Mouse (Mus musculus) adrenal gland (tissue): Measurements from ENCODE around the gene Col4a6.

Experiments
- intact Hi-C: fragments of 180-260 bp; cut with DNase I; formaldehyde crosslinking; loops from one replicate; pipeline ENCODE4 v1.15.1; 2025

The Col4a6 gene

DNA sequence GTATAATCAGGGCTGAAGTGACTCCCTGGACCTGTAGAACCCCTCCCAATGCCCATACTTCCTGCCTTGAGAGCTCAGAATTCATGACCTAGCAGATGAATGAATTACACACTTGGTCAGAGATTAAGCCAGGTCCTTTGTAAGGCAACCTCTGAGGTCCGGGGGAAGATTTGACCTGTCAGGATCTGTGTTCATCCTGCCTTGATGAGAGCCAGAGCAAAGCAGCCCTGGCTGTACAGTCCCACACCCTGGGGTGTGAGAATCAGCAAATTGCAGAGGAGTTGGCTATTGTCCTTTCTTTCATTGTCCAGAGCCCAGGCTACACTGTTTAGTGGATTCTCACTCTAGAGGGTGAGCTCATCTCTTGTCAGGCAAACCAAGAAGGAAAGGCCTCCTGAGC, 207.9 kb downstream of the Col4a6 start:
- intact Hi-C loops = no loop called here

DNA sequence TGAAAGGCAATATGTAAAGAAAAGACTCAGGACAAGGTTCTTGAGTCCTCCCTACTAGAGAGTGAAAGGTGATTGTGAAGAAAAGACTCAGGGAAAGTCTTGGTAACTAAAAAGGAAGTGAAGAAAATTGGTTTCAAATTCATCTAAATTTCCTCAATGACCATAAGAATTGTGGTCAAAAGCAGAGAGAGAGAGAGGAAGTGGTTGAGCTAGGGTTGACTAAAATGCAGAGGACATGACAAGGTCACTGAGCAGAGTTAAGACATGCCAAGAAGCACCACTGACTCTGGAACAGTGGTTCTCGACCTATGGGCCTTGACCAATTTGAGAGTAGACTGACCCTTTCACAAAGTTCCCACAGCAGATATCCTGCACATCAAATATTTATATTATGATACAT, 224.2 kb downstream of the Col4a6 start:
- intact Hi-C loops = no loop called here

DNA sequence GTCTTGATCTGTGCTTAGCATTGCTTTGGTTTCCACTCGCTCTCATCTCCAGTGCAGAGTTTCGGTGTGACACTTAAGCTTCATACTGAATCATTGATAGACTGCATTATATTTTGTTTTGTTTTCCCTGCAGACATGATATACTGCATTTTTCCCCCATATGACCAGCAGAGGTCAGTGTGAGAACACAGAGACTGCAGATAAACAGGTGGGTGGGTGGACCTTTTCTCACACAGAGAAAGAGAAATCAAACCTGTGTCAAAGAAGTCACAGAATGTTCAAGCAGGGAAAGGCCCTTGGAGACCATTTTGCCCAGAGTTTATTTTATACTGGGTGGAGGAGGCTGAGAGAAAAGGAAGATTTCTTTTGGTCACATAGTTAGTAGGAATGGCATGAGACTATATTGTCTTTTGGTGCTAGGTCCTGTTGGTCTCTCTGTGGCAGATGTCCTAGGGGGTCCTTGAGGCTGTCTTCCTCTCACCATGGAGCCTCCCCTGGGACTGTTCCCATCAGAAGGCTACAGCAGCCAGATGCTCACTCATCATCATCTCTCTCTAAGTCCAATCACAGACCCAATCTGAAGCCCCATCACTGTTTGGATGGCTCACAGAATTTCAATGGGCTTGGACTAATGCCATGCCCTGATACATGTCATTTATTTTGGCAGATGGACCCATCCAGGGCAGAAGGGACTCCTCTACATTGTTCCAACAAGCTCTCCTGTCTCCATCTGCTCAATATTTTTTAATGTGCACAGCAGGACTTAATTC, 237.1 kb downstream of the Col4a6 start:
- intact Hi-C loops = no loop called here

DNA sequence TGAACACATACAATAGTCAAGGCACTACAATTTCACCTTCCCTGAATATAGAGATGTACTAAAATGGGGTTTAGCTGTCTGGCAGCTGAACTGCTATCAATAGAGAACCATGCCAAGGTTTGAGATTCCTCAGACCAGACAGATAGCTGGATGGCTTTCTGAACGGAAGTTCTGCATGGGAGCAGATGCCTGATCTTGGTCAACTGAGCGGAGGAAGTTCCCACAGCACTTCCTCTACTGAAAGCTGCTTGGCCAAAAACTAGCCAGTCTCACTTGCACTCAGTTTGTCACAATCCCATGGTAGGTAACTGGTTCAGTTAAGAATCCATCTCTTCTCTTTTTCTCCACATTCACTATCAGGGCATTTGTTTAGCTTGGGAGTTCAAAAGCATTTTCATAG, 245.7 kb downstream of the Col4a6 start:
- intact Hi-C loops = no loop called here

DNA sequence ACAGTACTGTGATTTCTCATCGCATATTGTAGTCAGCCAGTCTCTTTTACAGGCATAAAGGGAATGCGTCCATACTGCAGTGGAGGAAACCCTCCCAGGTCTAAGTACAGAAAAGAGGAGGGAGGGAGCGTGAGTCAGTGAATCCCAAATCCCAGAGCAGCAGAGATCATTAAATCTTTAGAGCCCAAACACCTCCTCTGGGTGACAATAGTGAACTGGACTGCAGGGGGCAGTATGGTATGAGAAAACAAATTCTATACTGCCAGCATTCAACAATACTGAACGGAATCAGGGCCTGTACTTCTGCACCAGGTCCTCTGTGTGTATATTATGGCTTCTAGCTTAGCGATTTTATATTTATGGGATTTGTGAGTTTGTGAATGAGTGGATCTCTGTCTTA, 261.1 kb downstream of the Col4a6 start:
- intact Hi-C loops = no loop called here

DNA sequence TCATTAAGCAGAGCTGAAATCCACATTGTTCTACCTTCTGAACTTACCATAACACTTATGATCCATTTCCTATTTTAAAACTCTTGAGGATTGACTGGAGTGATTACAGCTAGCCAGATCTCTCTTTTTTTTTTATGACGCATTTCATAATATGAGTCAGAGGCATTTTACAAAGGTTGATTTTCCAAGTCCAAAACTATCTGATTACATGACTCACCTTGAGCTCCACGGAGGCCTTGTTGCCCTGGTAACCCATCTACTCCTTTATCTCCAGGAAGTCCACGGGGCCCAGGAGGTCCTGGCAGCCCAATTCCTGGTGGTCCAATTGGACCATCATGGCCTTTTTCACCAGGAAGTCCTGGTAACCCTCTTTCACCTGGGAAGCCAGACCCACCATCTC, 274.9 kb downstream of the Col4a6 start:
- intact Hi-C loops = no loop called here

DNA sequence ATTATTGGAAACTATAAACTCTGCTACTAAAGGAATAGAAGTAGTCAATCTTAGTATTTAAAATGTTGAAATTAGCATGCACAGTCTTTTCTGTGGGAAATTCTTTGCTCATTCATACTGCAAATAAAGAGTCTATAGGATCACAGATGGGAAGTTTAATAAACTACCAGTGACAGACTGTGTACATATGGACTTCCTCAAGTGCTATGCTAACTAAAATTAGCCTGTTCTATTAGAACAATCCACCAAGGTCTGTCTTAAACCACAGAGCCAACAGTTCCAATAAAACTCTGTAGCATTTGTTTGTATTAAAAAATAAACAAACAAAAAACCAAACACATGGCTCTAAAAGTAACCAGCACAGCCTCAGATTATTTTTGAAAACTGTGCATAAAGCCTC, 278.8 kb downstream of the Col4a6 start:
- intact Hi-C loops = no loop called here

DNA sequence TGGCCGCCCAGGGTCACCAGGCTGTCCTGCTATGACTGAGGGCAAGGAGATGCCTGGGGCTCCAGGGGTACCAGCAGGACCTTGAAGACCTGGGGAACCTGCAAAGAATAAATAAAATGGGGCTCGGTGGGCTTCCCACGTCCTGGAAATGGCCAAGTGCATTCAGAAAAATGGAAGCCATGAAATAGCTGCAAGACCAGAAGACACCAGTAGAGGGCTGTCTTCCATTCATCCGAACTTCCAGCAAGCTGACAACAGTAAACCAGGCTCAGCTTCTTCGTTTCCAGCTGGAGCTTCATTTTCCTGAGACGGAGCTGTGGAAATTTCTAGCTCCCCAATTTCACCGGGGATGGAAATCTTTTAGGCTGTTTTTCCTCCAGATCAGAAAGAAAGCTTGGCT, 298.5 kb downstream of the Col4a6 start:
- intact Hi-C loops = no loop called here

DNA sequence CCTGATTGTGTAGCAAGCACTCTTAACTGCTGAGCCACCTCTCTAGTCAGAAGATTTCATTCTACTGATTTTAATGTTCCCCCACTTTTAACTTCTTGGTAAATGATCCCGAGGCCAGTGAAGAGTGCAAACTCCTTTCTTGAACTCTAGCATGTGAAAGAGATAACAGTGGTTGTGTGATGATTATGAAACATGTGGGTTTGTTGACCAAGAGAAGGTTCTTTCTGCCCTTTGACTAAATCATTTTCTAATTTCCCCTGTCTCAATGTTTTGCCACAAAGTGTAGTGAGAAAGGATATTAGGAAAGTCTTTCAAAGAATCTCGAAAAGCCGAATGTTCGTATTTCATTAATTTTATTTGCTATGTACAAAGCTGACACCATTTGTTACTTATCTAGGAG, 308.8 kb downstream of the Col4a6 start:
- intact Hi-C loops = no loop called here

DNA sequence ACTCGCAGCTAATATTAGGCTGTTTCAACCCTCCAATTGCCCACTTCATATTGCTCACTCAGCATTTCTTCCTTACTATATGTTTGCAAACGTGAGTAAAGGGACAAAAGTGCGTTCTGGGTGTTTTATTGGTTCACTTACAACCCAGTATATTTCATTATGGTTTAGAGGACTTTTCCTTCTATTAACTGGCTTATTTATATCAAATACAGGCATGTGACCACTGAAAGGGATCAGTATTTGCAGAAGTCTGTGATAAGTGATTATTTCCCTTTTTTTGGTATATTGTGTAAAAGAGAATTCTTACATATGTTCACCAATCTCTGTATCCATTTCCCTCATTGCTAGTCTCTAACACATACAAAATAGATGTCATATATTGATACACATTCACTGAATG, 313.5 kb downstream of the Col4a6 start:
- intact Hi-C loops = no loop called here

DNA sequence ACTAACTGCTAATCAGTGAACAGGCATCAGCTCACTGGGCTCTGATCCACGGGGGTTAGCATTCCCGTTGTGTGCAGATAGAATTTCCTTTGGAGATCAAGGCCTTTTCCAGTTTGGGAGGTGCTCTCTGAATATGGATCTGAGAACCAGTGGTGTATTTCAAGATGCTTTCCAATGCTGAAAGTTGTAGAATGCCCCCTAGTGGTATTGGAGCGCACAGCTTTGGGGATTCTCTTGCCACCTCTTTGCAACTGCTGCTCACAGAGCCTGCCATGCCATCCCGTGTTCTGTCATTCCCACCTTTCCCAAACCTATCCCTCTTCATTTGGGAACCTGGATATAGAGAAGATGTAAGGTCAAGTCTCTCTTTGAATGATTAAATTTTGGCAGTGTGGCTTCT, 315.7 kb downstream of the Col4a6 start:
- intact Hi-C loops = no loop called here

DNA sequence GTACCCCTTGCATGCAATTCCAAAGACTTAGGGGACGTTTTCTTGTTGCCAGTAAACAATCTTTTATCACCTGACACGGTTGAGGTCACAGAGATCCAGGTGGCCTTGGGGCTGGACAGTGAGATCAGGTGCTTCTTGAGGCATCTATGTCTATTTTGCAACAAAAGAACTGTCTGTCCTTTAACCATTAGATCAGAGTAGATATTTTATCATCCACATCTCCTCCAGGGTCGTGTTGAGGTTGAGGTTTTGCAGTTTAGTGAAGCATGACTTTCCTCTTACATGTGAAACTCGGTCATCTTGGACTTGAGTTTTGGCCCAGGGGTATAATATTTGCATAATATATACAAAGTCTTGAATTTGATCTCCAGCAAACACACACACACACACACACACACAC, 316.2 kb downstream of the Col4a6 start:
- intact Hi-C loops = no loop called here

DNA sequence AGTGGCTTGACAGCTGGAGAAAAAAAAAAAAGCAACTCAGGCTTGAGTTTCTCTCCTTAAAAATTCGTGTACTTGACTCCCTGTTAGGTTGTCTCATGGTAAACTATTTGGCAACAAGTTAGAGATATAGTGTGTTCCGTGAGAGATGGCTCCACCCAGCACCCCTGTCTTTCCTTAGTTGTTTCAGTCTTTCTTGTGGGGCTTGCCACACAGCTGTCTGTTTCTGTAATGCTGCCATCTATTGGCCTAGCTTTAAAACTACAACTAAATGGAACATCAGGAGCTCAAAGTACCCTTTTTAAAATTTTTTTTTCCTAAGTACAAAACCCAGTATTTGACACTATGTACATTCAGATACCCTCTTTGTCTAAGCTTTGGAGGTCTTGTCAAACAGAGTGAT, 317.2 kb downstream of the Col4a6 start:
- intact Hi-C loops = no loop called here

DNA sequence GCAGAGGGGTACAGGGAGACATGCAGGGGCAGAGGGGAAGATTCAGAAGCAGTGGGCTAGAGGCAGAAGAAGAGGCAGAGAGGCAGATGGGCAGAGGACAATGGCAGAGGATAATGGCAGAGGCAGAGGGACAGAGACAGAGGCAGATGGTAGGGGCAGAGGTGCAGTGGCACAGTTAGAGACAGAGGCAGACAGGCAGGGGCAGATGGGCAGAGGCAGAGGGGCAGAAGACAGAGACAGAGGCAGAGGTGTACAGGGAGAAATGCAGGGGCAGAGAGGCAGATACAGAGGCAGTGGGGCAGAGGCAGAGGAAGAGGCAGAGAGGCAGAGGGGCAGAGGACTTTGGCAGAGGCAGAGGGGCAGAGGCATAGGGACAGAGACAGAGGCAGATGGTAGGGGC, 322.7 kb downstream of the Col4a6 start:
- intact Hi-C loops = no loop called here

DNA sequence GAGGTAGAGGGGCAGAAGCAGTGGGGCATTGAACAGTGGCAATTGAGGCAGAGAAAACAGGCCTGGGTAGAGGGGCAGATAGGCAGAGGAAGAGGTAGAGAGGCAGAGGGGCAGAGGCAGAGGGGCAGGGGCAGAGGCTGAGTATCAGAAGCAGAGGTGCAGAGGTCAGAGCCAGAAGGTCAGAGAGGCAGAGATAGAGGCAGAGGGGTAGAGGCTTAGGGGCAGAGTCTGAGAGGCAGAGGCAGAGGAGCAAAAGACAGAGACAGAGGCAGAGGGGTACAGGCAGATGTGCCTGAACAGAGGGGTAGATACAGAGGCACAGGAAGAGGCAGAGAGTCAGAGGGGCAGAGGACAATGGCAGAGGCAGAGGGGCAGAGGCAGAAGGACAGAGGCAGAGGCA, 323.6 kb downstream of the Col4a6 start:
- intact Hi-C loops = no loop called here

DNA sequence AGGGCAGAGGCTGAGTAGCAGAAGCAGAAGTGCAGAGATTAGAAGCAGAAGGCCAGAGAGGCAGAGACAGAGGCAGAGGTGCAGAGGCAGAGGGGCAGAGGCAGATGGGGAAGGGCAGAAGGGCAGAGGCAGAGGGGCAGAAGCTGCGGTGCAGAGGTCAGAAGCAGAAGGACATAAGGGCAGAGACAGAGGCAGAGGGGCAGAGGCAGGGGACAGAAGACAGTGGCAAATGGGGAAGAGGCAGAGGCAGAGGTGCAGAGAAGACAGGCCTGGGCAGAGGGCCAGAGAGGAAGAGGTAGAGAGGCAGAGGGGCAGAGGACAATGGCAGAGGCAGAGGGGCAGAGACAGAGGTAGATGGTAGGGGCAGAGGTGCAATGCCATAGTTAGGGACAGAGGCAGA, 324.2 kb downstream of the Col4a6 start:
- intact Hi-C loops = no loop called here
